ENCODE assay signal across 9 mouse cellular contexts in the genomic region with DNA sequence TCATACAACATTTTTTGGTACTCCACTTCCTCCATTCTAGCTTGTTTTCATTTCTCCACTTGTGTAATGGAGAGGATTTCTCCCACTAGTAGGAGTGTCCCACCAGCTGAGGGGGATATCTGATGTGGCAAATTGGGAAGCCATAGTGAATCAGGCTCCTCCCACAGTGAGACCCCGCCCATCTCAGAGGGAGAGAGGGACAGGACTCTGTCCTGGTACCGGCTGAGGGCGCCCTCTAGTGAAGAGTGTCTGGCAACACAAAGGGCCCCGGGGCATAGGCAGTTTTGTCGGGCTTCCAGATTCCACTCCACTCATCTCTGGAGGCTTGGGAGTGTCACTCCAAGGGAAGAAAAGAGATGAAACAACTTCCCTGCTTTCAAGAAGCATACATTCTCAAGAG. TPM values are rescaled to one million over a fixed set of nuclear protein-coding genes. Genes with fewer than 3 reads are reported as not detected.
A peak's percentile ranks its signal among the peaks of the same experiment; 100 is the strongest.
DNase-seq lines count a peak whose midpoint lies in the region; ATAC-seq and TF ChIP-seq lines count a peak whose summit lies in the region.
"Had no signal": no experiment of that assay in that cellular context is flagged by ENCODE, and none has a peak within 500 bp of the region (broad histone marks: within the 10 kb centered on the region; RNA-seq: fewer than 3 reads in every experiment).

No protein-coding gene starts in this region.

- WGBS in hindbrain, embryonic 16.5 days, result 9% methylated on average over 5 of the region's 5 CpGs
- 10% methylated on average over 5 of the region's 5 CpGs for WGBS in hindbrain, embryonic 13.5 days

- peak; percentile 78 for TF ChIP-seq CTCF in Patski (IDR thresholded peaks at IDR 0.05)
- TF ChIP-seq CTCF in layer of hippocampus, adult 2 months (conservative IDR thresholded peaks at IDR 0.05), result peak; percentile 74

- no peaks in the 10 kb centered on the region for H3K36me3 ChIP-seq in hindbrain, embryonic 16.5 days (ENCODE audit: control insufficient read depth, insufficient read depth, low read length)
- H3K36me3 ChIP-seq in hindbrain, embryonic 13.5 days, result no peaks in the 10 kb centered on the region
- H3K36me3 ChIP-seq: embryonic facial prominence, embryonic 12.5 days had no signal

- no peak overlapping the region for H3K4me3 ChIP-seq in hindbrain, embryonic 16.5 days (ENCODE audit: low read length)
- H3K4me3 ChIP-seq in hindbrain, embryonic 13.5 days, result no peak overlapping the region
- no peak overlapping the region for H3K4me3 ChIP-seq in layer of hippocampus, adult 2 months
- H3K4me3 ChIP-seq: embryonic facial prominence, embryonic 12.5 days had no signal

- no peak for DNase-seq in Patski (ENCODE audit: low read depth, low spot score)
- DNase-seq in cerebellum, adult 9-11 months, result peak; percentile 69
- peak; percentile 63 for DNase-seq in heart, adult 8-10 months (ENCODE audit: low spot score)
- peak; percentile 26 to 62 for DNase-seq in layer of hippocampus, adult 2 months (ENCODE audit: low spot score in 2 of 2)
- peak; percentile 89 for DNase-seq in testis, postnatal 10 days (ENCODE audit: low spot score)

- H3K27ac ChIP-seq in hindbrain, embryonic 16.5 days (ENCODE audit: low read depth, low read length), result no peak overlapping the region
- H3K27ac ChIP-seq in hindbrain, embryonic 13.5 days, result no peak overlapping the region
- H3K27ac ChIP-seq in layer of hippocampus, adult 2 months, result no peak overlapping the region
- H3K27ac ChIP-seq: embryonic facial prominence, embryonic 12.5 days had no signal

- no peak overlapping the region for H3K4me2 ChIP-seq in hindbrain, embryonic 16.5 days (ENCODE audit: low read length)
- H3K4me2 ChIP-seq in hindbrain, embryonic 13.5 days, result no peak overlapping the region
- H3K4me2 ChIP-seq: embryonic facial prominence, embryonic 12.5 days had no signal

- in situ Hi-C loops in Patski (cut with MboI; ENCODE audit: low pct_unique_long_range_greater_than_20kb), result no loop called here

- H3K9me3 ChIP-seq in hindbrain, embryonic 16.5 days (ENCODE audit: control insufficient read depth, low read length), result no peaks in the 10 kb centered on the region; the same call in 1 of the 2 replicates
- H3K9me3 ChIP-seq in hindbrain, embryonic 13.5 days, result no peaks in the 10 kb centered on the region
- H3K9me3 ChIP-seq: embryonic facial prominence, embryonic 12.5 days had no signal

- H3K27me3 ChIP-seq in hindbrain, embryonic 16.5 days (replicated peaks; ENCODE audit: control insufficient read depth, insufficient read depth, low read length), result no peaks in the 10 kb centered on the region
- H3K27me3 ChIP-seq in hindbrain, embryonic 13.5 days, result no peaks in the 10 kb centered on the region
- no peaks in the 10 kb centered on the region for H3K27me3 ChIP-seq in Patski
- H3K27me3 ChIP-seq: embryonic facial prominence, embryonic 12.5 days had no signal

- POLR2A ChIA-PET in Patski (lab: Charles Lee), result no interaction called here

- 0 out of 2 replicates have a peak, but pooled peaks have one; percentile 27 for ATAC-seq in hindbrain, embryonic 16.5 days
- ATAC-seq in hindbrain, embryonic 13.5 days (ENCODE audit: low FRiP score), result no peak
- no peak for ATAC-seq in Patski
- peak; percentile 95 for ATAC-seq in megakaryocyte-erythroid progenitor cell, adult 5-6 weeks (replicated peaks; ENCODE audit: low FRiP score, low TSS enrichment, poor library complexity, severe bottlenecking)

- H3K9ac ChIP-seq in hindbrain, embryonic 16.5 days (ENCODE audit: low read depth, low read length), result no peak overlapping the region
- H3K9ac ChIP-seq in hindbrain, embryonic 13.5 days, result no peak overlapping the region
- H3K9ac ChIP-seq: embryonic facial prominence, embryonic 12.5 days had no signal

- H3K4me1 ChIP-seq in hindbrain, embryonic 16.5 days (ENCODE audit: control insufficient read depth, insufficient read depth, low read depth, low read length), result no peaks in the 10 kb centered on the region
- H3K4me1 ChIP-seq in hindbrain, embryonic 13.5 days (replicated peaks), result no peaks in the 10 kb centered on the region
- H3K4me1 ChIP-seq: embryonic facial prominence, embryonic 12.5 days had no signal

- CTCF ChIA-PET in Patski (lab: Charles Lee), result interaction anchor here (0.9 to 1.9 kb wide), 5 partner anchors 12 to 110 kb away, joined by 3 to 5 read pairs (median 4); no protein-coding TSS in a partner anchor

RNA-seq across cellular contexts. Expression of gene Cd6, which starts 1.6 kb away (rescaled TPM):
- polyA plus RNA-seq in hindbrain, embryonic 16.5 days (2015; fragmentation: Nextera tagmentation; extraction: Ambion mirVana), result not detected in 2 replicates
- polyA plus RNA-seq in hindbrain, embryonic 13.5 days (2015; fragmentation: Nextera tagmentation; extraction: Ambion mirVana), result not detected in 2 replicates
- 0.08 TPM for polyA plus RNA-seq in Patski (2021)
- under 1 TPM in 1 of 4 experiments, not detected in 3; 0.37 TPM for total RNA-seq in heart, adult 8-10 months (2022)
- total RNA-seq in layer of hippocampus, adult 2 months (2021), result under 1 TPM in 1 of 2 experiments, not detected in 1; 0.32 TPM
- 2.4 and 3.2 TPM in 2 replicates for total RNA-seq in megakaryocyte-erythroid progenitor cell, adult 5-6 weeks (2014; fragmentation: Nextera tagmentation)
- total RNA-seq in megakaryocyte-erythroid progenitor cell, adult 5-6 weeks (2017), result not detected in 2 replicates
- polyA plus RNA-seq: embryonic facial prominence, embryonic 12.5 days had no signal

RNA-seq across cellular contexts. Expression of gene Slc15a3, which starts 8.1 kb away (rescaled TPM):
- polyA plus RNA-seq in hindbrain, embryonic 16.5 days (2015; fragmentation: Nextera tagmentation; extraction: Ambion mirVana), result 0.20 and 0.33 TPM in 2 replicates
- polyA plus RNA-seq in hindbrain, embryonic 13.5 days (2015; fragmentation: Nextera tagmentation; extraction: Ambion mirVana), result 0.25 and 0.36 TPM in 2 replicates
- 0.26 TPM for polyA plus RNA-seq in Patski (2021)
- total RNA-seq in heart, adult 8-10 months (2022), result 1 to 10 TPM; 1.7 to 2.7 (median 2.1) TPM
- 1 to 10 TPM; 1.3 TPM for total RNA-seq in layer of hippocampus, adult 2 months (2021)
- total RNA-seq in megakaryocyte-erythroid progenitor cell, adult 5-6 weeks (2014; fragmentation: Nextera tagmentation), result 0.50 and 0.99 TPM in 2 replicates
- total RNA-seq in megakaryocyte-erythroid progenitor cell, adult 5-6 weeks (2017), result 0.56 TPM in 1 of 2 replicates, not detected in the other

RNA-seq across cellular contexts. Expression of gene Tmem132a, which starts 38.3 kb away (rescaled TPM):
- 180 and 196 TPM in 2 replicates for polyA plus RNA-seq in hindbrain, embryonic 16.5 days (2015; fragmentation: Nextera tagmentation; extraction: Ambion mirVana)
- polyA plus RNA-seq in hindbrain, embryonic 13.5 days (2015; fragmentation: Nextera tagmentation; extraction: Ambion mirVana), result 174 and 180 TPM in 2 replicates
- polyA plus RNA-seq in Patski (2021), result 114 TPM
- total RNA-seq in heart, adult 8-10 months (2022), result 10 to 100 TPM in 3 of 4 experiments, 1 to 10 TPM in 1; 9.2 to 11.3 (median 10.9) TPM
- total RNA-seq in layer of hippocampus, adult 2 months (2021), result 100 to 1,000 TPM; 168 to 171 TPM
- total RNA-seq in megakaryocyte-erythroid progenitor cell, adult 5-6 weeks (2014; fragmentation: Nextera tagmentation), result 0.10 and 2.4 TPM in 2 replicates
- total RNA-seq in megakaryocyte-erythroid progenitor cell, adult 5-6 weeks (2017), result 0.23 and 0.56 TPM in 2 replicates

RNA-seq across cellular contexts. Expression of gene Tmem109, which starts 50.4 kb away (rescaled TPM):
- polyA plus RNA-seq in hindbrain, embryonic 16.5 days (2015; fragmentation: Nextera tagmentation; extraction: Ambion mirVana), result 50.2 and 50.7 TPM in 2 replicates
- 34.2 and 34.3 TPM in 2 replicates for polyA plus RNA-seq in hindbrain, embryonic 13.5 days (2015; fragmentation: Nextera tagmentation; extraction: Ambion mirVana)
- polyA plus RNA-seq in Patski (2021), result 81.0 TPM
- 100 to 1,000 TPM; 103 to 117 (median 104) TPM for total RNA-seq in heart, adult 8-10 months (2022)
- 10 to 100 TPM; 46.4 to 54.5 TPM for total RNA-seq in layer of hippocampus, adult 2 months (2021)
- total RNA-seq in megakaryocyte-erythroid progenitor cell, adult 5-6 weeks (2014; fragmentation: Nextera tagmentation), result 23.4 and 41.0 TPM in 2 replicates
- 11.1 and 21.7 TPM in 2 replicates for total RNA-seq in megakaryocyte-erythroid progenitor cell, adult 5-6 weeks (2017)

Comparison
In these comparisons a context has a peak if more than half of its experiments do, and no peak if none do; other contexts are left out.
1. ATAC-seq: peak in hindbrain, embryonic 16.5 days (single experiment) and megakaryocyte-erythroid progenitor cell, adult 5-6 weeks (single experiment); none in hindbrain, embryonic 13.5 days (single experiment) and Patski (single experiment).
2. RNA of gene Tmem132a, which starts 38.3 kb away (total RNA-seq): 168 to 171 TPM in layer of hippocampus, adult 2 months; 9.2 to 11.3 TPM in heart, adult 8-10 months and 0.10 to 2.4 TPM in megakaryocyte-erythroid progenitor cell, adult 5-6 weeks; every median in the first group is over 10 times any median in the second.